Mouse (Mus musculus): ENCODE data around the gene Cenpl. TPM values are rescaled to one million over a fixed set of nuclear protein-coding genes. Genes with fewer than 3 reads are reported as not detected.

The Cenpl gene
- polyA plus RNA-seq, 1 experiment from 2014 or later = 38.3 TPM

GRCm38 (mm10) chr1:161039741-161040425 lies 30.6 kb upstream of the Cenpl start:
- H3K4me2 ChIP-seq (ENCODE audit: low read depth, low read length) = no peak overlapping the region
- no peaks in the 10 kb centered on the region for H3K9me3 ChIP-seq (ENCODE audit: control insufficient read depth, low read length)
- H3K9ac ChIP-seq (ENCODE audit: low read length) = no peak overlapping the region
- H3K27ac ChIP-seq (ENCODE audit: low read length) = peak overlapping the region; percentile 63
- H3K4me1 ChIP-seq (replicated peaks; ENCODE audit: control insufficient read depth, insufficient read depth, low read length) = peaks cover 11% of the 10 kb centered on the region
- ATAC-seq (ENCODE audit: low read depth) = peak; percentile 8
- no peak overlapping the region for H3K4me3 ChIP-seq (ENCODE audit: low read length)
- WGBS = 13% methylated on average over 3 of the region's 3 CpGs
- no peaks in the 10 kb centered on the region for H3K27me3 ChIP-seq (ENCODE audit: control insufficient read depth, insufficient read depth, low read depth, low read length)
- H3K36me3 ChIP-seq (ENCODE audit: control insufficient read depth, insufficient read depth, low read length) = peaks cover 28% of the 10 kb centered on the region

DNA sequence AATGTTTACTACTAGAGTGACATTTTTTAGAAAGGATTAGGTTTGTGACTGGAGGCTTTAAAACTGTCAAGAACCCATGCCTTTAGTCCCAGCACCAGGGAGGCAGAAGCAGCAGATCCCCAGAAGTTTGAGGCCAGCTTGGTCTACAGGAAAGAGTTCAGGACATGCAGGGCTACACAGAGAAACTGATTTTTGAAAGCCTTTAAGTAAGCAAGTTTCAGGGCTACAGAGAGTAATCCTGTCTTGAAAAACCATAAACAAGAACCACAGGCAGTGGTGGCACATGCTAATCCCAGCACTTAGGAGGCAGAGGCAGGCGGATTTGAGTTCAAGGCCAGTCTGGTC lies 30.1 kb upstream of the Cenpl start:
- no peak for ATAC-seq (ENCODE audit: low read depth)
- Histone ChIP-seq H3K27ac (ENCODE audit: low read length) (peak overlapping the region; percentile 16), H3K4me2 (ENCODE audit: low read depth, low read length) (no peak overlapping the region), H3K4me3 (ENCODE audit: low read length) (no peak overlapping the region), H3K9ac (ENCODE audit: low read length) (no peak overlapping the region), H3K27me3 (ENCODE audit: control insufficient read depth, insufficient read depth, low read depth, low read length) (no peaks in the 10 kb centered on the region), H3K36me3 (ENCODE audit: control insufficient read depth, insufficient read depth, low read length) (peaks cover 31% of the 10 kb centered on the region), H3K9me3 (ENCODE audit: control insufficient read depth, low read length) (no peaks in the 10 kb centered on the region), H3K4me1 (replicated peaks; ENCODE audit: control insufficient read depth, insufficient read depth, low read length) (peaks cover 11% of the 10 kb centered on the region)
- 45% methylated on average over 1 of the region's 1 CpGs for WGBS

- H3K9ac ChIP-seq (ENCODE audit: low read length) = no peak overlapping the region
- H3K9me3 ChIP-seq (ENCODE audit: control insufficient read depth, low read length) = no peaks in the 10 kb centered on the region
- peak overlapping the region; percentile 16; the same call in 1 of the 2 replicates for H3K27ac ChIP-seq (ENCODE audit: low read length)
- no peak overlapping the region for H3K4me3 ChIP-seq (ENCODE audit: low read length)
- H3K36me3 ChIP-seq (ENCODE audit: control insufficient read depth, insufficient read depth, low read length) = peaks cover 31% of the 10 kb centered on the region
- no peak for ATAC-seq (ENCODE audit: low read depth)
- H3K4me1 ChIP-seq (replicated peaks; ENCODE audit: control insufficient read depth, insufficient read depth, low read length) = peaks cover 11% of the 10 kb centered on the region
- no peaks in the 10 kb centered on the region for H3K27me3 ChIP-seq (ENCODE audit: control insufficient read depth, insufficient read depth, low read depth, low read length)
- no peak overlapping the region for H3K4me2 ChIP-seq (ENCODE audit: low read depth, low read length)
These were observed 29.7 kb upstream of the Cenpl start for GRCm38 (mm10) chr1:161040855-161041254.

DNA sequence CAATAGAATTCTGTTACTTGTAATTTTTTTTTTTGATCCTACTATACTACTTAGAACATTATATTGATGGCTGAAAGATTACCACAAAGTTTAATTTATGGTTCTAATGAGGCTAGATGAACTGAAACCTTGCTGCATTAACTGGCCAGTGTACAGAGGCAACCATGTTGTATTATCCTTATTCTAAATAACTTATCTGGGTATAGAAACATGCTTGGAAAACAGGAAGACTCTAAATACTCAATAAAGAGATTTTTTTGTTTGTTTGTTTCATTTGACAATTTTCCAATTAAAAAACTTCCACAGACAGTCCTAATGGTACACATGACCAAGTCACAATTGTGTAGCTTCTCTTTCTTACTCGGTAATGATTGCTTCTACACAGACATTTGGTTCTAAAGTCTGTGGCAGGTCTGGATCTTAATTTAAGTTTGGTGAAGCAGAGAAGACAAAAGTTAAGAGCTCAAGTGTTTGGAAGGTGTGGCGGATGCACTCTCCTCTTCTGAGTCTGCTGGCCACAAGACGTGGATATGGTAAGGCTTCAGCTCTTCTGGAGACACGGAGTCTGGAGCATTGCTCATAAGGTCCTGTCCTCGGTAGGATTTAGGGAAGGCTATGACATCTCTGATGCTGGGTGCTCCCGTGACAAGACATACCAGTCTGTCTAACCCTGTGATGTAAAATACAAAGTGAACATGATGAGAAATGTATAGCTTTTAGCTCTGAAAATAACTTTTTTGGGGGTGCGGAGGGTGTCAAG lies 29.1 kb upstream of the Cenpl start:
- peaks cover 29% of the 10 kb centered on the region for H3K36me3 ChIP-seq (ENCODE audit: control insufficient read depth, insufficient read depth, low read length)
- WGBS = 80% methylated on average over 7 of the region's 7 CpGs
- no peak for ATAC-seq (ENCODE audit: low read depth)
- no peaks in the 10 kb centered on the region for H3K27me3 ChIP-seq (ENCODE audit: control insufficient read depth, insufficient read depth, low read depth, low read length)
- H3K4me2 ChIP-seq (ENCODE audit: low read depth, low read length) = no peak overlapping the region
- no peaks in the 10 kb centered on the region for H3K9me3 ChIP-seq (ENCODE audit: control insufficient read depth, low read length)
- no peak overlapping the region; the same call in 1 of the 2 replicates for H3K27ac ChIP-seq (ENCODE audit: low read length)
- no peak overlapping the region for H3K9ac ChIP-seq (ENCODE audit: low read length)
- peaks cover 11% of the 10 kb centered on the region for H3K4me1 ChIP-seq (replicated peaks; ENCODE audit: control insufficient read depth, insufficient read depth, low read length)
- H3K4me3 ChIP-seq (ENCODE audit: low read length) = no peak overlapping the region

DNA sequence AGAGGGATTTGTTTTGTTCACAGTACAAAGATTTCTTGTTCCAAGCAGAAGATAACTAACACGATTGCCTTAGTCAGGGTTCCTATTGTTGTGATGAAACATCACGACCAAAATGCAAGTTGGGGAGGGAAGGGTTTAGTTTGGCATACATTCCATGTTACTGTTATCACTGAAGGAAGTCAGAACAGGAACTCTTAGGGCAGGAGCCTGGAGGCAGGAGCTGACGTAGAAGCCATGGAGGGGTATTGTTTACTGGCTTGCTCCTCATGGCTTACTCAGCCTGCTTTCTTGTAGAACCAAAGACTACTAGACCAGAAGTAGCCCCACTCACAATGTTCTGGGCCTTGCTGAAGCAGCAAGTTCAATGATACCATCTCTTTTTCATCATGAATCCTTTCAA lies 23.5 kb upstream of the Cenpl start:
- Histone ChIP-seq H3K27ac (ENCODE audit: low read length) (no peak overlapping the region), H3K27me3 (ENCODE audit: control insufficient read depth, insufficient read depth, low read depth, low read length) (no peaks in the 10 kb centered on the region), H3K9ac (ENCODE audit: low read length) (no peak overlapping the region), H3K4me2 (ENCODE audit: low read depth, low read length) (no peak overlapping the region), H3K4me1 (replicated peaks; ENCODE audit: control insufficient read depth, insufficient read depth, low read length) (no peaks in the 10 kb centered on the region), H3K4me3 (ENCODE audit: low read length) (no peak overlapping the region), H3K36me3 (ENCODE audit: control insufficient read depth, insufficient read depth, low read length) (peaks cover 6% of the 10 kb centered on the region; the same call in 1 of the 2 replicates), H3K9me3 (ENCODE audit: control insufficient read depth, low read length) (no peaks in the 10 kb centered on the region)
- WGBS = 81% methylated on average over 3 of the region's 3 CpGs
- no peak for ATAC-seq (ENCODE audit: low read depth)

- no peak for ATAC-seq (ENCODE audit: low read depth)
- Histone ChIP-seq H3K4me3 (ENCODE audit: low read length) (no peak overlapping the region), H3K27ac (ENCODE audit: low read length) (no peak overlapping the region), H3K9ac (ENCODE audit: low read length) (no peak overlapping the region), H3K4me1 (replicated peaks; ENCODE audit: control insufficient read depth, insufficient read depth, low read length) (no peaks in the 10 kb centered on the region), H3K36me3 (ENCODE audit: control insufficient read depth, insufficient read depth, low read length) (peaks cover 9% of the 10 kb centered on the region), H3K27me3 (ENCODE audit: control insufficient read depth, insufficient read depth, low read depth, low read length) (no peaks in the 10 kb centered on the region), H3K9me3 (ENCODE audit: control insufficient read depth, low read length) (no peaks in the 10 kb centered on the region), H3K4me2 (ENCODE audit: low read depth, low read length) (no peak overlapping the region)
- WGBS = 91% methylated on average over 1 of the region's 1 CpGs
These were observed 13.3 kb upstream of the Cenpl start for GRCm38 (mm10) chr1:161057164-161057563.

GRCm38 (mm10) chr1:161063351-161063750 lies 7.2 kb upstream of the Cenpl start:
- Histone ChIP-seq H3K4me2 (ENCODE audit: low read depth, low read length) (no peak overlapping the region), H3K9ac (ENCODE audit: low read length) (no peak overlapping the region), H3K27me3 (ENCODE audit: control insufficient read depth, insufficient read depth, low read depth, low read length) (no peaks in the 10 kb centered on the region), H3K36me3 (ENCODE audit: control insufficient read depth, insufficient read depth, low read length) (no peaks in the 10 kb centered on the region), H3K27ac (ENCODE audit: low read length) (no peak overlapping the region), H3K4me1 (replicated peaks; ENCODE audit: control insufficient read depth, insufficient read depth, low read length) (no peaks in the 10 kb centered on the region), H3K4me3 (ENCODE audit: low read length) (no peak overlapping the region), H3K9me3 (ENCODE audit: control insufficient read depth, low read length) (no peaks in the 10 kb centered on the region)
- WGBS = 85% methylated on average over 1 of the region's 1 CpGs
- no peak for ATAC-seq (ENCODE audit: low read depth)

DNA sequence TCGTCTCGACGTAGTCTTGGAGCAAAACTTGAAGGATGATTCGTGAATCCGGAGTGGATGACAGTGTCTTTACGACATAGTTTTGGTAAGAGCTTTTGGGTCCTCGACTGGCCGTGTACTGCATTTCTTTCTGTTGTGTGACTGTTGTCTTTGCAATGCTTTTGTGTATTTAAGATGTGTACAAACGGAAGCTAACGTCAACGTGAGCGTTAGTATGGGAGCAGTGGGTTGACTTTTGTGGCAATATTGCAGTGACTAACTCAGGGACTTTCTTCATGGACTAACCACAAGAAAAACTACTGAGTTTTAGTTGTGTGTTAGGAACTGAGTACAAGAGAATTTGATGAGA lies 733 bp downstream of the Cenpl start:
- Histone ChIP-seq H3K4me3 (ENCODE audit: low read length) (peak overlapping the region; percentile 75), H3K9ac (ENCODE audit: low read length) (peak overlapping the region; percentile 83), H3K9me3 (ENCODE audit: control insufficient read depth, low read length) (no peaks in the 10 kb centered on the region), H3K4me1 (replicated peaks; ENCODE audit: control insufficient read depth, insufficient read depth, low read length) (peaks cover 24% of the 10 kb centered on the region), H3K27ac (ENCODE audit: low read length) (peak overlapping the region; percentile 80), H3K4me2 (ENCODE audit: low read depth, low read length) (peak overlapping the region; percentile 81), H3K36me3 (ENCODE audit: control insufficient read depth, insufficient read depth, low read length) (no peaks in the 10 kb centered on the region), H3K27me3 (ENCODE audit: control insufficient read depth, insufficient read depth, low read depth, low read length) (no peaks in the 10 kb centered on the region)
- WGBS = under 1% methylated on average over 12 of the region's 12 CpGs
- no peak for ATAC-seq (ENCODE audit: low read depth)

DNA sequence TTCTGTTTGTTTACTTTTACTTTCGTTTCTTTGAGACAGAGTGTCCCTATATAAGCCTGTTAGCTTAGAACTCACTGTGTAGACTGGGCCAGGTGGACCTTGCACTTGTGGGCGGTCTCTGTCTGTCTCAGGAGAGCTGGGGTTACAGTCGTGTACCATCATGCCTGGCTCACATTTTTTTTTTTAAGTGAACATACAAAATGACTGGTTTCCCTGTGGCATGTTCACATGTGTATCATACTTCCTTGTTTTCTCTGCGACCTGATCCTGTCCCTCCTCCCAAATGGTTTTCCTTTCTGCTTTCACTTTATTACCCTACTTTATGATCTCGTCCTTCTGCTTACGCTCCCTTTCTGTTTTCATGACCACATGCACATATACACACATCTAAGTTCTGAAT lies 5.7 kb downstream of the Cenpl start:
- H3K36me3 ChIP-seq (ENCODE audit: control insufficient read depth, insufficient read depth, low read length) = peaks cover 8% of the 10 kb centered on the region
- H3K4me1 ChIP-seq (replicated peaks; ENCODE audit: control insufficient read depth, insufficient read depth, low read length) = peaks cover 20% of the 10 kb centered on the region
- no peak overlapping the region for H3K4me2 ChIP-seq (ENCODE audit: low read depth, low read length)
- no peak overlapping the region for H3K4me3 ChIP-seq (ENCODE audit: low read length)
- no peak overlapping the region for H3K9ac ChIP-seq (ENCODE audit: low read length)
- H3K27ac ChIP-seq (ENCODE audit: low read length) = no peak overlapping the region
- WGBS = 82% methylated on average over 6 of the region's 6 CpGs
- no peaks in the 10 kb centered on the region for H3K9me3 ChIP-seq (ENCODE audit: control insufficient read depth, low read length)
- H3K27me3 ChIP-seq (ENCODE audit: control insufficient read depth, insufficient read depth, low read depth, low read length) = no peaks in the 10 kb centered on the region
- no peak for ATAC-seq (ENCODE audit: low read depth)
